Mouse (Mus musculus) fat pad, adult 2 months (tissue): ENCODE measurements at regions not wholly inside any gene's neighbourhood (a gene's known extent, or its start where the extent isn't known, plus 50 kb on each side); places are given as distances from the start of the nearest gene placed in this dataset.

Experiments
- DNase-seq: peaks from one replicate; pipeline ENCODE4 v3.0.0-alpha.2; 2011; ENCODE audit warnings: low read depth, low spot score; ENCODE audit errors: extremely low read depth

DNA sequence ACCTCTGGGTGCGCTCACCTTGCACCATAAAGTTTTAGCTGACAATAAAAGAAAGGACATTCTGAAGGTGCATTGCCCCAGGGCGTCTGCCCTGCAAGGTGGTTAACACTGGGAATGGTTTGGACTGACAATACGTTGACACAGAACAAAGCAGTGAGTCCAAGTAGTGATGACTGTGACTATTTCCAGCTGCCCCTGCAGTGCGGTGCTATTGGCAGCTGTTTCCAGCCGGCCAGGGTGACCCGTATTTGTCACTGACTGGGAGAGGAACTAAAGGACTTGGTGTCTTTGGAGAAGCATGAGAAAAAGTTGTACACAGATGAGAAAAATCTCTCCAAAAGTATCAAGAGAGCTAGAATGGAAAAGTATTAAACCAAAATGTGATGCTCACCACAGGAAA is 52.0 kb upstream of the Vtcn1 start:
- no peak for DNase-seq

DNA sequence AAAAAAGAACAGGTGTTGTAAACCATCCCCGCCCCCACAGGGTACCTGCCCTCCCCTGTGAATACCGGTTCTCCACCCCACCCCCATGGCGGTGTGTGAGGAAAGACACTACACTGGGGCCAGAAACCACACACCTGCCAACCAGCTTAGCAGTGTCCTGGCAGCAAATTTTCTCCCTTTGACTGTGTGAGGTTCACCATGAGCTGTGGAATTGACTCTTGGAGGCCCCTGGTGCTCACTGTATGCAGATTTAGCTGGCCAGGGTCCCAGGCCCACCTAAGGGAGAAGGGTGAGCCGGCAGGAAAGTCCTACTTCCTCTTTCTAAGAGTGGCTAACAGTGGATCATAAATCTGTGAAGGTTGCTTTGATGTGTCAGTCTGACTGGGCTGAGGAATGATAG is 53.9 kb upstream of the Vtcn1 start:
- DNase-seq = no peak

DNA sequence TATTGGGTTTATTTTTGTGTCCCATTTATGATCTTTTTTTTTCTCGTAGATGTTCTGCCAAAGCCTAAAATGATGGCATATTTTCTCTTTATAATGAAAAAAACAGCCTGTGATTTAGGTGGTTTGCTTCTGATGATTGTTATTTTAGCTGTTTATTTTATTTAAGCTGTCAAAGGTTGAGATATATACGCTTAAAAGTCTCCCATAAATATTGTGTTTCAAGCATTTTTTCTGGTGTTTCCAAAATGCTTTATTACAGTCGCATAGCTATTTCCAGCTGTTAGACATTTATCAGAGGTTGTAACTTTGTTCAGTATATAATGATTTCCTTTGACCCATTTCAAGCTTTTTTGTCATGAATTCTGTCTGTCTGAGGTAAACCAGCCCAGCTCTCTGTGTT is 54.4 kb upstream of the Vtcn1 start:
- DNase-seq = no peak

DNA sequence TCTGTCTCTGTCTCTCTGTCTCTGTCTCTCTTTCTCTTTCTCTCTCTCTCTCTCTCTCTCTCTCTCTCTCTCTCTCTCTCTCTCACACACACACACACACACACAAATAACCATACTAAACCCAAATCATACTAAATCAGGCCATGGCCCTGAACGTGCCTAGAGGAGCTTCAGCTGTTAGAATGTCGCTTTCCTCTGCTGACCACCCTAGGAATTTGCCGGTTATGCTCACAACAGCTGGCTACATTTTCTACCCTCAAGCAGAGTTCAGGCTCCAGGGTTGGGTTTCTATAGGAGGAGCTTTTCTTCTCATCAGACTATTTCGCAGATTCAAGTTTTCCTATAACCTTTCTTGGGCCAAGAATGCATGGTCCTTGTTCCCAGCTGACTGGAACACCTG is 56.1 kb upstream of the Vtcn1 start:
- DNase-seq = no peak

DNA sequence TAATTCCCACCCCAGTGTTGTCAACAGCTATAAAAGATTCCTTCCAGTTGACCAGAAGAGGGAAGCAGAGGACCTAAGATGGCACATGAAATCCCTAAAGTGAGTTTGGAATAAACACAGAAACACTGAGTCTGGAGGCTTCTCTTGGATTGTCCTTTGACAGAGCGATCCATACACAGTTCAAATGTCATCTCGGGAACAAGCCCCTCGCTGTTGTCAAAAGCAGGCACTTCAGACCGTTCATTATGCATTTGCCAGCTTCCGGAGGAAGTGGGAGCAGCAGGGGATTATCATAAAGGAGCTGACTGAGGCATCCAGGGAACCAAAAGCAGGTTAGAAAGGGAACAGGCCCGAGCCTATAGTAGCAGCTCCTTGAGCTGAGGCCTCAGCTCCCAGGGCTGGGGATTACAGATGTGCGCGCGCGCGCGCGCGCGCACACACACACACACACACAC is 57.1 kb upstream of the Vtcn1 start:
- no peak for DNase-seq

DNA sequence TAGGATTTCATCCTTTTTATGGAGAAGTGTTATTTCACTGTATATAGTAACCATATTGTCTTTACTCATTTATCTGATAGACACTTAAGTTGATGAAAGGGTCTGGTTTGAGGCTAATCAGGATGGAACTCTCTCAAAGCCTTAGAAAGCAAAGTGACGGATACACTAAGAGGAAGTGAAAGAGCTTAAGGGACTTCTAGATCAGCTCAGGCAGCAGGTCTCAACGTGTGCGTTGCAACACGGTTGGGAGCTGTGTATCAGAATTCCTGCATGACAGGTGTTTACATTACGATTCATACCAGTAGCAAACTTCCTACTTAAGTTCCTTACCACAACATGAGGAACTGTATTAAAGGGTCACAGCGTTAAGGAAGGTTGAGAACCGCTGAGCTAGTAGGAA is 59.9 kb upstream of the Vtcn1 start:
- DNase-seq = no peak

DNA sequence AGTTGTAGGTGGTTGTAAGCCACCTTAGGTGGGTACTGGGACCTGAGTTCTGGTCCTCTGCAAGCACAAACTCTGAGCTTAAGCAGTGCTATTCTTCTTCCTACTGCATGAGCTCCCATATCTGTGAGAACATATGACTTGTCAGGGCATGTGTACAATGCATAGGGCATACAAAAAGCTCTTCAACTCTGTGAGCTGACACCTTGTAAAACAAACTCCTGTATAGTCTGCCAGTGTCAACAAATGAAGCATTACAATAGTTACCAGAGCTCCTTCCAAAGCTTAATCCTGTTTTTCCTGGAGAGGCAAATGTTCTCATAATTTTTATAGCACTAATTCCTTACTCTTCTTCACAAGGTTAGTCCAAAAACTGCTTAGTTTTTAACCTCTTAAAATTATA is 62.4 kb upstream of the Vtcn1 start:
- peak; percentile 83 for DNase-seq

DNA sequence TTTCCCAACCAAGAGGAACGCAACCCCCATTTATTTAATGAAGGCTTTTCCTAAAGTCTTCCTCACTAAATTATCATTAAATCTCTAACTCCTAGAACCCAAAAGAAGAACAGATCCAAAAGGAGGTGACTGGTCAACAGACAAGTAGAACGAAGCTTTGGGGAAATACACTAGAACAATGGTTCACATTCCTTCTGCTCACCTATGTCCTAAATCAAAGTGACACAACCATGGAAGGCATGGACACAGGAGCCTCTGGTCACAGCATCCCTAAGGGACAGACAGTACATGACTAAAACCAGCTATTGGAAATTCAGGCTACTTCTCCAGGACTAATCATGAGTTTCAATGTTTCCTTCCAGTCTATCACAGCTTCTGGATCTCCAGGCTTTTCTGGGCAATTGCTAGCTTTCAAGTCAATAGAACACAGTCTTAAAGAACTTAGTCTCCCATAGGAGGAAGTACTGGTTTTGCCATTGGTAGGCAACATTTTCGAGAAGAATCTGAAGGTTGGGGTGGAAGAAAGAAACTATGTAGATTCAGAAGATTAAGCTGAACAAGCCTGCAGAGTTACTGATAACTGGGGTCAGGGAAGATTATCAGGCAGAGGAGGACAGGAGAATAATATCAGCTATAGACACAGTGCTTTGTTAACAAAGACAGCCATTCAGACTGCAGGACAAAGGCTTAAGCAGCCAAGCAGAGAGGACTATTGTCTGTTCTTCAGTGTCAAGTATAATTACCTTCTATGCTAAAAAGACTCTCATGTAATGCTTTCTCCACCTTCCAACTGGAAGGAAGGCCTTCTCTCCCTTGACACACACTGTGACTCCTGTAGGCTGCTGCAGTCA is 65.9 kb upstream of the Vtcn1 start:
- no peak for DNase-seq

DNA sequence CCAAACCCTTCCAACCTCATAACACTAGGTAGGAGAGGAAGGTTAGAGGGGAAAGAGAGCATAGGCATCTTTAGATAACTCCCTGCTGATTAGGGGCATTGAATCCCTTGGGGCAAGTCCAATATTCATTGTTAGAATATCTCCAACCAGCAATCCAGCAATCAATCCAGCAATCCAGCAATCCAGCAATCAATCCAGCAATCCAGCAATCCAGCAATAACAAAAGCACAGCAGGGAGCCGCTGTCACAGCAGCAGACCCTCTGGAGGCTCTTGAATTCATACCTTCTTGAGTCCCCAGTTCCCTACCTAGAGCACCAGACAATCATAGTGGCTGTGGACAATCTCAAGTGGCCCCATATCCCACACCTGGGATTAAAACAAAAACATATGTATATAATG is 69.4 kb upstream of the Man1a2 start:
- no peak for DNase-seq

DNA sequence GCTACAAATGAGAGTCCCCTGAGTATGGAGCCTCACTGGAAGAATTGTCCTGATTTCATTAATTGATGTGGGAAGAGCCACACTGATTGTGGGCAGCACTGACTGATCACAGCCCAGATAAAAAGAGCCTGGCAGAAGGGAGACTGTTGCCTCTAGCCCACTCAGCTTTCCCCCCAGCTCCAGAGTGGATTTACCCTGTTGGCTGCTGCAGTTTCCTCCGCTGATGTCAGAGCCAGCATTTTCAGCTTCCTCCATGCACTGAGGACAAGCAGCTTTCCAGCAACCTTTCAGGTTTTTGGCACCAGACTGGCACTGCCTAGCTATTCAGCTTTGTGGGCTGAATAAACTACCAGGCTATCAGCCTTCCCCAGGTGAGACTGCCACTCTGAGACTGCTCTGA is 65.9 kb upstream of the Man1a2 start:
- DNase-seq = no peak

DNA sequence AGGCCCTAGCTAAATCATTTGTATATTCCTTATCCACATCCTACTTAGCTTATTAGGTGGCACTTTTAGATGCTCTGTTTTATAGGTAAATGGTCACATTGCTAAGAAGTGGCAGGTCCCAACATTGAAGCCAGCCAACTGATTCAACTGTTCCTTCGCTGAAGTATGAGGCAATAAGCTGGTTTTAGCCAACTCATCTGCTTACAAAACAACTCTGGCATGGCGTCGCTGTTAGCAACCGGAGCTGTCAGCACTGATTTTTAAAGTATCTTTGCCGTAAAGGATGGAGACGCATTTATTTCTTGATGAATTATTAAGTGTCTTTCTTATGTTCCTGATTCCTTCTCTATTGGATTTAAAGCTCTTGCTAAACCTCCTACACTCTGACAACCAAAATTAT is 63.4 kb upstream of the Man1a2 start:
- no peak for DNase-seq

DNA sequence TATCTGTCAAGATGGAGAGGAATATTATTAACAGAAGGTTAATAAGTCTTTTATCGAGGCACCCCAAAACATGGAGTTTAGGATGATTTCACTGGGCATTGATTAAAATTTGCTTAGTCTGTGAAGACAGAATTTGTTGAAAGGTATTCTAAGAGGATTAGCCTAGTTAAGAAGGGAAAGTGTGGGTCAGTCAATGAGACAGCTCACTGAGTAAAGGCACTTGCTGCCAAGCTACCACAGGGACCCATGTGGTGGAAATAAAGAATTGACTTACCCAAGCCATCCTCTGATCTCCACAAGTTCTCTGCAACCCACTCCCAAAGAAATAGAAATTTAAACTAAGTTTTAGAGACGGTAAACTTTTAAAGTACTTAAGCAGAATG is 63.0 kb upstream of the Man1a2 start:
- DNase-seq = no peak

DNA sequence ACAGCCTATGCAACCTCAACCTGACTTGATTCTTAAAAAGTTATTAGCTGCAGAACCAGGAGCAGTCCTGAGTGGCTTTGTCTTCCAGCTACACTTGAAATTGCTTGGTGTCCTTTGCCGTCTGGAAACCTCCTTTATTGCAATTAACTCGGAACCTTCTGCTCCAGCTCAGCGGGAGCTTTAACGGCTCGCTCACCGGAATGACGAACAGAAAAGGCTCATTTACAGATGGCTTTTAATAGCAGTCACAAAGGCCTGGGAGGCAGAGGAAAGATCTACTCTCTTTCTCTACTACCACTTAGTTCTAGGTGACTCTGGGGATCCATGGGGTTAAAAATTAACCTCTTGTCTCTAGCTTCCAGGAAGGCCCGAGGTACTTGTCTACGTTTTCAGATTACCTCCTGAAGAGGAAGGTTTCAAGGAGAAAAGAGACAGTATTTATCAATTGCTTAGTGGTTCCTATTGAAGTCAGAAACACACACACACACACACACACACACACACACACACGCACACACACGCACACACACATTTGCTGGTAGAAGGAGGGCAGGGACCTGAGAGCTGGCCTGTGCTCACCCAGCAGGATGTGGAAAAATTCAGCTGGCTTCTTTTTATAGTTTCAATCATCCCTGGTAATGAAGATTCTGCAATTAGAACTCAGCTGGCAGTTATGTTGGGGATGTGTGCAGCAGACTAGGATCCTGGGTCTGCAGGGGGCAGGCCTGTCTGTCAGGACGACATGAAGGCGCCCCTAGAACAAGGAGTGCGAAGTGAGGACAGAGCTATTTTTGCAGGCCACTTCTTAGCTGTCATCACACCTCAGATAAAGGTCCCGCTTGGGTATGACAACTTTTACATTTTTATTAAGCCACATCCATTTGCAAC is 62.4 kb upstream of the Man1a2 start:
- DNase-seq = no peak

DNA sequence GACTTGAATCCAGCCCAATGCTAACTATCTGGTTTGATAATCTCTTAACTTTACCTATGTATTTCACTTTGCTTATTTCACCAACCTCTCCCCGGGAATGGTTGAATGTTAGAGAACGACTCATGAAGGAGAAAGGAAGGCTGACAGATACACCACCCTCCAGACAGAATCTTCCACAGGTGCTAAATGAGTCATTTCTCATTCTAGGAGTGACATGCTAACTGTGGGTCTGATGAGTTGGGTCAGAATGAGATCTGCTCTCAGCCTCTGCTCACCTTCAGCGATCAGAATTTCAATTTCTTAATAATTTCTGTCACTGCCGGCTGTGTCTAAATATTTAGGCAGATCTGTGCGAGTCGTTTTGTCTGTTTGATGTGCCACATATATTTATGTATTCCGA is 52.4 kb upstream of the Man1a2 start:
- no peak for DNase-seq

DNA sequence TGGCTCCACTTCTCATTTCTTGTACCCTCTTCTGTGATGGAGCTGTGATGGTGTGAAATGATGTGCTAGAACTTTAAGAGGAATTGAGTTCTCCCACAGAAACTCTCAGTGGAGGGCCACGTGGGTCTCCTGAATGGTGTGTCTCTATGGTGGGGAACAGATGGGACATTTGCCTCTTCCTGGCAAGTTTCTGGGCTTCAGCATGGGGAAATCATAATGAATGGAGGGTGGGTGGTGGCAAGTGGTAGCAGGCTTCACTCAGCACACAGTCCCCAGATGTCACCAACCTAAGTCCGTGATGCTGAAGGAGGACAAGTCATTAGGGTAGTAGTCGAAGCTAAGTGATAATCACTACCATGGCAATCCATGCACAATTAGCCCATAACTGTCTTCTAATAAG is 51.2 kb upstream of the Man1a2 start:
- DNase-seq = no peak
